Mouse (Mus musculus) bone marrow, adult 2 months (tissue): ENCODE measurements at regions not wholly inside any gene's neighbourhood (a gene's known extent, or its start where the extent isn't known, plus 50 kb on each side); places are given as distances from the start of the nearest gene placed in this dataset.

ENCODE experiments used
- H3K27ac ChIP-seq: fragments of 200-500 bp; 2 replicates; pipeline ENCODE4 v1.5.1; 2012; ENCODE audit warnings: low read depth, mild to moderate bottlenecking, control low read depth, inconsistent platforms, low read length; ENCODE audit not compliant: control insufficient read depth, poor library complexity, insufficient read depth
- H3K4me1 ChIP-seq: fragments of 200-500 bp; 2 replicates; pipeline ENCODE4 v1.6.1; 2011; ENCODE audit warnings: low read length; ENCODE audit not compliant: control insufficient read depth, insufficient read depth
- H3K4me3 ChIP-seq: fragments of 200-500 bp; replicated peaks from 2 replicates; pipeline ENCODE3; 2011; ENCODE audit warnings: mild to moderate bottlenecking, low read depth, low read length, control low read depth; ENCODE audit not compliant: control insufficient read depth
- CTCF ChIP-seq: fragments of 200-500 bp; IDR thresholded peaks from 2 replicates; pipeline ENCODE4 v1.5.1; 2011; ENCODE audit warnings: low read length, control low read depth; ENCODE audit not compliant: control insufficient read depth, insufficient read depth
- POLR2A ChIP-seq: fragments of 200-500 bp; IDR thresholded peaks from 2 replicates; pipeline ENCODE4 v1.6.1; 2011; ENCODE audit warnings: low read depth, mild to moderate bottlenecking, control low read depth, low read length, borderline replicate concordance; ENCODE audit not compliant: control insufficient read depth
- WGBS: fragments of 180-500 bp; shearing (Covaris S2); methylation state at CpG from one replicate; pipeline ENCODE4 v1.1.7; 2018; 5-methylcytosine and 5-hydroxymethylcytosine counted together

- 83% methylated on average over 7 of the region's 7 CpGs for WGBS
- TF ChIP-seq CTCF, result no peak
- TF ChIP-seq POLR2A, result no peak
- H3K27ac ChIP-seq, result no peak overlapping the region
- no peak overlapping the region for H3K4me3 ChIP-seq
- H3K4me1 ChIP-seq, result no peaks in the 10 kb centered on the region
Measured at GRCm38 (mm10) chr3:39489392-39489791, 602.7 kb downstream of the Fat4 start.

- Histone ChIP-seq H3K27ac (no peak overlapping the region), H3K4me1 (no peaks in the 10 kb centered on the region), H3K4me3 (no peak overlapping the region)
- TF ChIP-seq CTCF (no peak), POLR2A (no peak)
- WGBS, result 76% methylated on average over 3 of the region's 3 CpGs
Measured at GRCm38 (mm10) chr3:39494363-39494762, 607.6 kb downstream of the Fat4 start.

GRCm38 (mm10) chr3:39528087-39528486, 641.3 kb downstream of the Fat4 start:
- TF ChIP-seq CTCF (no peak), POLR2A (no peak)
- no peaks in the 10 kb centered on the region for H3K4me1 ChIP-seq
- H3K27ac ChIP-seq, result no peak overlapping the region
- H3K4me3 ChIP-seq, result no peak overlapping the region
- 74% methylated on average over 5 of the region's 5 CpGs for WGBS

- no peak overlapping the region for H3K4me3 ChIP-seq
- 65% methylated on average over 2 of the region's 2 CpGs for WGBS
- no peak for TF ChIP-seq CTCF
- TF ChIP-seq POLR2A, result no peak
- no peak overlapping the region for H3K27ac ChIP-seq
- no peaks in the 10 kb centered on the region for H3K4me1 ChIP-seq
Measured at GRCm38 (mm10) chr3:39537515-39537914, 650.8 kb downstream of the Fat4 start.

- Histone ChIP-seq H3K4me1 (no peaks in the 10 kb centered on the region), H3K4me3 (no peak overlapping the region), H3K27ac (no peak overlapping the region)
- TF ChIP-seq CTCF (no peak), POLR2A (no peak)
- 79% methylated on average over 7 of the region's 7 CpGs for WGBS
Measured at GRCm38 (mm10) chr3:39540530-39541118, 653.9 kb downstream of the Fat4 start.

- 82% methylated on average over 3 of the region's 3 CpGs for WGBS
- Histone ChIP-seq H3K27ac (no peak overlapping the region), H3K4me3 (no peak overlapping the region), H3K4me1 (no peaks in the 10 kb centered on the region)
- TF ChIP-seq POLR2A (no peak), CTCF (no peak)
Measured at GRCm38 (mm10) chr3:39559460-39560041, 672.8 kb downstream of the Fat4 start.

- no peak overlapping the region for H3K27ac ChIP-seq
- H3K4me1 ChIP-seq, result no peaks in the 10 kb centered on the region
- 83% methylated on average over 1 of the region's 1 CpGs for WGBS
- TF ChIP-seq POLR2A (no peak), CTCF (no peak)
- no peak overlapping the region for H3K4me3 ChIP-seq
Measured at GRCm38 (mm10) chr3:39560951-39561350, 674.2 kb downstream of the Fat4 start.

- TF ChIP-seq CTCF, result no peak
- TF ChIP-seq POLR2A, result no peak
- no peaks in the 10 kb centered on the region for H3K4me1 ChIP-seq
- H3K4me3 ChIP-seq, result no peak overlapping the region
- no peak overlapping the region for H3K27ac ChIP-seq
- WGBS, result 71% methylated on average over 5 of the region's 5 CpGs
Measured at GRCm38 (mm10) chr3:39571444-39572237, 684.9 kb downstream of the Fat4 start.

GRCm38 (mm10) chr3:39575200-39575599, 688.5 kb downstream of the Fat4 start:
- WGBS, result 75% methylated on average over 3 of the region's 3 CpGs
- TF ChIP-seq POLR2A (no peak), CTCF (no peak)
- no peaks in the 10 kb centered on the region for H3K4me1 ChIP-seq
- no peak overlapping the region for H3K27ac ChIP-seq
- no peak overlapping the region for H3K4me3 ChIP-seq
